Mouse (Mus musculus): ENCODE results near the gene Ntn1.

The Ntn1 gene

GRCm38 (mm10) chr11:68330398-68331116 lies 70.1 kb downstream of the Ntn1 start:
- no peak for DNase-seq (ENCODE audit: low spot score)

- DNase-seq (ENCODE audit: low spot score), result no peak
Observed at GRCm38 (mm10) chr11:68324863-68325262, 75.8 kb downstream of the Ntn1 start.

- DNase-seq (ENCODE audit: low spot score), result no peak
Observed at GRCm38 (mm10) chr11:68321417-68321816, 79.2 kb downstream of the Ntn1 start.

GRCm38 (mm10) chr11:68315551-68316130 lies 85.0 kb downstream of the Ntn1 start:
- no peak for DNase-seq (ENCODE audit: low spot score)

GRCm38 (mm10) chr11:68313861-68314260 lies 86.8 kb downstream of the Ntn1 start:
- DNase-seq (ENCODE audit: low spot score), result no peak

GRCm38 (mm10) chr11:68313065-68313464 lies 87.6 kb downstream of the Ntn1 start:
- no peak for DNase-seq (ENCODE audit: low spot score)

- DNase-seq (ENCODE audit: low spot score), result no peak
Observed at GRCm38 (mm10) chr11:68308911-68309580, 91.6 kb downstream of the Ntn1 start.

GRCm38 (mm10) chr11:68305997-68306396 lies 94.6 kb downstream of the Ntn1 start:
- no peak for DNase-seq (ENCODE audit: low spot score)

GRCm38 (mm10) chr11:68302323-68302722 lies 98.3 kb downstream of the Ntn1 start:
- no peak for DNase-seq (ENCODE audit: low spot score)

- DNase-seq (ENCODE audit: low spot score), result no peak
Observed at GRCm38 (mm10) chr11:68301660-68302059, 99.0 kb downstream of the Ntn1 start.

- DNase-seq (ENCODE audit: low spot score), result no peak
Observed at GRCm38 (mm10) chr11:68295474-68295873, 105.1 kb downstream of the Ntn1 start.

GRCm38 (mm10) chr11:68290631-68291030 lies 110.0 kb downstream of the Ntn1 start:
- DNase-seq (ENCODE audit: low spot score), result no peak

- no peak for DNase-seq (ENCODE audit: low spot score)
Observed at GRCm38 (mm10) chr11:68287331-68287730, 113.3 kb downstream of the Ntn1 start.

- no peak for DNase-seq (ENCODE audit: low spot score)
Observed at GRCm38 (mm10) chr11:68286142-68286808, 114.3 kb downstream of the Ntn1 start.

GRCm38 (mm10) chr11:68285754-68286141 lies 114.9 kb downstream of the Ntn1 start:
- no peak for DNase-seq (ENCODE audit: low spot score)

GRCm38 (mm10) chr11:68280001-68280510 lies 120.6 kb downstream of the Ntn1 start:
- DNase-seq (ENCODE audit: low spot score), result no peak

- no peak for DNase-seq (ENCODE audit: low spot score)
Observed at GRCm38 (mm10) chr11:68276945-68277344, 123.7 kb downstream of the Ntn1 start.

GRCm38 (mm10) chr11:68274331-68274811 lies 126.3 kb downstream of the Ntn1 start:
- DNase-seq (ENCODE audit: low spot score), result no peak

- no peak for DNase-seq (ENCODE audit: low spot score)
Observed at GRCm38 (mm10) chr11:68273855-68274254, 126.8 kb downstream of the Ntn1 start.

- DNase-seq (ENCODE audit: low spot score), result no peak
Observed at GRCm38 (mm10) chr11:68270730-68271467, 129.7 kb downstream of the Ntn1 start.

GRCm38 (mm10) chr11:68264276-68264675 lies 136.3 kb downstream of the Ntn1 start:
- no peak for DNase-seq (ENCODE audit: low spot score)

GRCm38 (mm10) chr11:68263100-68263499 lies 137.5 kb downstream of the Ntn1 start:
- DNase-seq (ENCODE audit: low spot score), result no peak
